Mouse (Mus musculus): ENCODE results near the gene Rps8.

Rps8 gene

GRCm38 (mm10) chr4:117148047-117148713, 7.9 kb downstream of the Rps8 start:
- DNase-seq = no peak

GRCm38 (mm10) chr4:117146176-117146575, 9.9 kb downstream of the Rps8 start:
- DNase-seq = peak; percentile 82

- no peak for DNase-seq
Measured at GRCm38 (mm10) chr4:117145248-117145647, 10.8 kb downstream of the Rps8 start.

- DNase-seq = no peak
Measured at GRCm38 (mm10) chr4:117143023-117143422, 13.0 kb downstream of the Rps8 start.

GRCm38 (mm10) chr4:117140613-117141012, 15.4 kb downstream of the Rps8 start:
- no peak for DNase-seq

GRCm38 (mm10) chr4:117139217-117139612, 16.8 kb downstream of the Rps8 start:
- no peak for DNase-seq

- DNase-seq = no peak
Measured at GRCm38 (mm10) chr4:117138295-117139216, 17.5 kb downstream of the Rps8 start.

- no peak for DNase-seq
Measured at GRCm38 (mm10) chr4:117136034-117136433, 20.0 kb downstream of the Rps8 start.

GRCm38 (mm10) chr4:117134601-117134995, 21.4 kb downstream of the Rps8 start:
- DNase-seq = no peak

GRCm38 (mm10) chr4:117133817-117134600, 22.0 kb downstream of the Rps8 start, which contains the start of gene Plk3:
Gene Plk3 (minus strand): TSS chr4:117133963.
- peak; percentile 94 for DNase-seq

- no peak for DNase-seq
Measured at GRCm38 (mm10) chr4:117133366-117133796, 22.7 kb downstream of the Rps8 start.

GRCm38 (mm10) chr4:117132794-117133143, 23.3 kb downstream of the Rps8 start:
- DNase-seq = no peak

- no peak for DNase-seq
Measured at GRCm38 (mm10) chr4:117131890-117132793, 23.9 kb downstream of the Rps8 start.

- no peak for DNase-seq
Measured at GRCm38 (mm10) chr4:117131198-117131597, 24.8 kb downstream of the Rps8 start.

- no peak for DNase-seq
Measured at GRCm38 (mm10) chr4:117130790-117131189, 25.3 kb downstream of the Rps8 start.

GRCm38 (mm10) chr4:117127991-117128686, 27.9 kb downstream of the Rps8 start:
- no peak for DNase-seq

- DNase-seq = no peak
Measured at GRCm38 (mm10) chr4:117126675-117127290, 29.3 kb downstream of the Rps8 start, which contains the start of gene Tctex1d4. Gene Tctex1d4 (plus strand): TSS chr4:117126794.

- DNase-seq = no peak
Measured at GRCm38 (mm10) chr4:117125910-117126674, 30.0 kb downstream of the Rps8 start.

GRCm38 (mm10) chr4:117125348-117125909, 30.6 kb downstream of the Rps8 start, which contains the start of gene Btbd19:
Gene Btbd19 (minus strand): TSS chr4:117125725.
- DNase-seq = peak; percentile 74

All from right cerebral cortex, postnatal 4 days (tissue).